Mouse (Mus musculus): ENCODE results near the gene Nfasc. TPM values are rescaled to one million over a fixed set of nuclear protein-coding genes. Genes with fewer than 3 reads are reported as not detected.
A peak's percentile ranks its signal among the peaks of the same experiment; 100 is the strongest.

Nfasc gene
- total and polyA plus RNA-seq, 3 experiments: 1.5 to 5.7 (median 3.9) TPM

DNA sequence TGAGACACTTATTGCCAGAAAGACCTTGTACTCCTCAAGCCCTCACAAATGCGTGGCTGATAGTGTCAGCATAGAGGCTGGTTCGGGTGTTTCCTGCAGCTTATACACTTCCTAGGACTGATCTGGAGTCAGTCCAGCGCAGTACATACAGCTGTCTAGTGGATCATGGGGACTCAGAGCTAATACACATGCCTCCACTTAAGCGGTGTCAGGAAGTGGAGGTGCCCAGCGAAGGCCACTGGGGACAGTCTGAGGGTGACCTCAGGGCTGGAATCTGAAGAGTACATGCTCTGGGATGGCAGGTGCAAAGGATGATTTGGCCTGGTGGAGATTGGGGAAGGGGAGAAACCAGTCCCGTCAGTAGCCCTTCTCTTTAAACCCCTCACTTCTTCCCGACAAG is 200.9 kb downstream of the Nfasc start:
- DNase-seq: no peak

DNA sequence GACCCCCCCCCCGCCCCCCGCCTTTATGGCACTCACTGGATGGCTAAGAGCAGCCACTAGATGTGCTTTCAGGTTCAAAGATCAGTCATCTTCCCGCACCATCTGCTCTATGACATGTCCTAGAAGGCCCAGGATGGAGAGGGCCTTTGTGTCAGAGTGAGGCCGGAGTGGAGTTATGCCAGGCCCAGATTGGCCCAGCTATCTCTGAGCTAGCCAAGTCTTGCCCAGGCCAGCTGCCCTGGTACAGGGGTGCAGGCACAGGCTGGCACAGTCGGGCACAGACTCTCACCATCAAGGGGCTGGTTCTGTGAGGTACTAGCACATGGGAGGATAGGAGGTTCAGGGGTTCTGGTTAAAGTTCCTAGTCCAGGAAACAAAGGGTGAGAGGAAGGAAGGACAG is 203.9 kb downstream of the Nfasc start:
- DNase-seq: no peak

DNA sequence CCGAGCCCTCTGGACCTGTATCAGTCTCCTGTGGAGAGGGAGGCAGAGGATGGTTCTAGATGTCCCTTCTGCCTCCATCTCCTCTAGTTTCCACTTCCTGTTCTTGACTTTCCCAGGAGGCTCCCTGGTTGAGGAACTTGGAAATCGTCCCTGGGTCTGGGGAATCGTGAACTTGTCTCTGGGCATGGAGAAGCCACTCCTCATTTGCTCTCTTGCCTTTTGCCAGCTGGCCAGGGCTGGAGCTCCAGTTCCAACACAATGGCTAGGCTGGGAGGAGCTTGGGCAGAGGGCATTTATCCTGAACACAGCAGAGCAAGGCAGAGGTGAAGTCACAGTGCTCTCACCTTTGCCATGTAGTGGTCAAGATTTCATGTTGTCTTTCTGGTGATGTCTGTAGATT is 205.2 kb downstream of the Nfasc start:
- DNase-seq: no peak

DNA sequence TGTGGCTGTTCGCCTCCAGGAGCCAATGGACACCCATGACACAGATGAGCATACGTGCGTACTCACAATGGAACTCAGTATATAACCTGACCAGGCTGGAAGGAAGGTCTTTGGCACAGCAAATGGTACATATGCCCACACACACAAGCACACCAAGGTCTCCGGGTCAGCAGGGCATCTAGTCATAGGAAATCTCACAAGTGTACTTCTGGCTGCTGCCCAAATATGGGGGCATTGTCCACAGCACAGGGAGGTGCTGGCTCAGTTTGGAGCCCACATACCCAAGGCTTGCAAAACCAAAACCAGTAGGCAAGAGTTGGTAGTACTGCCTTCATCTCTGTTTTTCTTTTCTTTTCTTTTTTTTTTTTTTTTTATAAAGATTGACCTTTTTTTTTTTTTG is 206.1 kb downstream of the Nfasc start:
- DNase-seq: no peak

DNA sequence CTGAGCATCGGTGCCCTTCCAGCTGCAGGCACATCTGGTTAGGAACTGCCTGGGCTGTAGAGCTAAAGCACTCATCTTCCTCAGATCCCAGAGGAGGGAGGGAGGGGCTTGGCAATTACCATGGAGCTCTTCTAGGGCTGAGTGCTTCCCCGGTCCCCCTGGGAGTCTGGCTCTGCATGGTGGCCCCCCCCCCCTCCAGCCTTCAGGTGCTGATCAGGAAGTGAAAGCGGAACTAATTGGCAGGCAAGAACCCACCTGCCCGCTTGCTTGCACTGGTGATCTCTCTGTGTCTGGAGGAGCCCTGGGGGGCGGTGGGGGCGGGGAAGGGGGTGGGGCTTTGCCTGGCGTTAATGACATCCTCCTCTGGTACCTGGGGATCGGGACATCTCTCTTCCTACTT is 207.8 kb downstream of the Nfasc start:
- DNase-seq: no peak

DNA sequence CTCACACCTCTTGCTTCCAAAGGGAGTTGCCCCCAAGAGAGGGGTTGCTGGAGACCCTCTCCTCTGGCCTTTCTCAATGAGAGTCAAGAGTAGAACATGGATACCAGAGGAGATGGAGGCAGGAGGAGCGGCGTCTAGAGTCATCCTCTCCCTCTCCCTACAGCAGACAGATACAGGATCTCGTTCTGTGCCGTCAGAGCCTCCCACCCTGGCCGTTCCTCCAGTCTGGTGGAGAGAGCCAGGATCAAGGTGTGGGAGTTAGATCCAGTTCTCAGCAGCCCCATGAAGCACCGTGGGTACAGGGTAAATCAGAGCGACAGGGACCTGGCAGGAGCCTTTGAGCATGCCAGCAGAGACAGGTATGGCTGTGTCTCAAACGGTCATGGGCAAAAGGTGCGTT is 209.1 kb downstream of the Nfasc start:
- no peak for DNase-seq

DNA sequence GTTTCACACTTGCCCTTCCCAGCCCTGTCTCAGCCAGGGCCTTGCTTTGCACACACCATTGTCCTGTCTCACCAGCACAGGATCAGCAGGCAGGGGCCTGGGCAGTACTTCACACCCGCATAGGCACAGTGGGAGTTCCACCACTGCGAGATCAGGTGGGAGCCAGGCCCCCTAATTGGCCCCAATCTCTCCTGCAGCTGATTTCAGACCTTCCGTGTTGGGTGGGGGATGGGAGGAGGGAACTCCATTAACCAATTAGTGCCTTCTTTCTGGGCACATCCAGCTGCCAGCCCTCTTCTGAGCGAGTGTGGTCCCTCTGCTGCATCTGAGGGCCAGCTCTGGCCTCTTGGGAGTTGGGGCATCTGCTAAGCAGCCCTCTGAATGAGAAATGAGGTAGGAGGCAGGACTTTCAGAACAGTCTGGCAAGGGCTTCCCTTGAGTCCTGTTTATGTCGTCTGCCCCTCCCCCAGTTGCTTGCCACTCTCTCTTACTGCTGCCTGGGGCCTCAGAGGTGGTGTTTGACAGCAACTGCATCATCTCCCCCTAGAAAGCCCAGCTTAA is 210.9 kb downstream of the Nfasc start:
- no peak for DNase-seq

DNA sequence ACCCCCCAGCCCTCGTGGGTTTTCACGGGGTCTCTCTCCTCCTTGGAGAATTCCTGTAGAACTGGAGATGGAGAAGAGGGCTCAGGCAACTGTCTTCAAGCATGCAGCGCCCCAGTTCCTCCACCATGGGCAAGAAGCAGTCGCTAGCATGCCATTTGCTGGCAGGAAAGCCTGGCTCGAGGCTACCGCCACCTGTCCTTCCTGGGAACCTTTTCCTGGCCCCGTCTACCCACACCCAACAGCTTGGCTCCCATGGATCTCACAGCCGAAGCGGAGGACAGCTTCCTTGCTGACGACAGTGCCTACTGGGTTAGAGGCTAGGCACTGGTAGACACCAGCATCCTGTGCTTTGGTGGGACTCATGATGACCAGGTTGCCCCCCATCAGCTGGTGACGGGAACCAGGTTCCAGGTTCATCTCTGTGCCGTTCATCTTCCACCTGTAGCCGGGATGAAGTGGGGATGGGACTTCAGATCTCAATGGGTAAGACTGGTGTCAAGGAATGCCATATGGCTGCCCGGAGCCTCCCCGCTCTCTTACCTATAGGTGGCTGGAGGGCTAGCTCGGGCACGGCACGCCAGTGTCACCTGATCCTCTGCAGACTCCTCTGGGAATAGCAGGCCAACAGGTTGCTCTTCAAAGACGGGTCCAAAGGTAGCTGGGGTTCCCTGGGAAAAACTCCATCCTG is 212.8 kb downstream of the Nfasc start:
- DNase-seq: no peak

DNA sequence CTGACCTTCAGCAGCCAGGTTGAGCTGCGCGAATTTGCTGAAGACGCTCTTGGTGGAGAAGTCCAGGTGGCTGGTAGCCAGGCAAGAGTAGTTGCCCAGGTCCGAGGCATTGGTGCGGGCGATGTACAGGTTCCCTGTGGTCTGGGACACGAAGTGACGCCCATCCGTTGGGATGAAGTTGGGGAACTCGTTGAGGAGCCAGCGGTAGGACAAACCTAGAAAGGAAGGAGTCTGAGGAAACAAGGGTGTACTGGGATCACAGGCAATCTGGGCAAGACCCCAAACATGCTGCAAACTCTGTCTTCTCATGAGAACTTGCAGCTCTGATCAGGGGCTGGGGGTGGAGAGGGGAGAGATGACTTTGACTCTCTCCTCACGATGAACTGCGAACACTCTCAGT is 213.5 kb downstream of the Nfasc start:
- no peak for DNase-seq

DNA sequence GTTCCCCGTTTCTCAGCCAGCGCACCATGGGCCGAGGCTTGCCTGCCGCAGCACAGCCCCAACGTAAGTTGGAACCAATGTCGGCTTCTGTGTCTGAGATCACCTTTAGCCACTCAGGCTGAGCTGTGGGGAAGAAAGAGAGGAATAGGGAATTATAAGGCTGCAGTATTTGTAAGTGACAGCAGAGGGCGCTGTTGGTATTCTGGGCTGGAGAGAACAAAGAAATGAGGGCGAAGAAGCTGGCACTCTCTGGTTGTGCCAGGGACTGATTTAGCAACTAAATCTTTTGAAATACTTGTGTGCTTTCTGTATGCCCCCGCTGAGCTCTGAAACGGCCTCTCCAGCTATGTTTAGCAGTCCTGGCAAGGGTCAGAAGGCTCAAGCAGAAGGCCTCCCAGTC is 215.8 kb downstream of the Nfasc start:
- DNase-seq: peak; percentile 60

DNA sequence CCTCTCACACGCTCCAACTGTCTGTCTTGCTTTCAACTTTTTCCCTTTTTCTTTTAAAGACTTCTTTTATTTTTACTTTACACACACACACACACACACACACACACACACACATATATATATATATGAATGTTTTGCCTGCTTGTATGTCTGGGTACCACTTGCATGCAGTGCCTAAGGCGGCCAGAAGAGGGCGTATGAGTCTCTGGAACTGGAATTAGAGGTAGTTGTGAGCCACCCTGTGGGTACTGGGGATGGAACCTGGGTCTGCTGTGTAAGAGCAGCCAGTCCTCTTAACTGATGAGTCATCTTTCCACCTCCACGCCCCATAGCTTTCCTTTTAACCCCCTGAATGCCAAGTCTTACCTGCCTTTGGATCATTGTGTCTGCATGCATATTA is 217.7 kb downstream of the Nfasc start:
- no peak for DNase-seq

DNA sequence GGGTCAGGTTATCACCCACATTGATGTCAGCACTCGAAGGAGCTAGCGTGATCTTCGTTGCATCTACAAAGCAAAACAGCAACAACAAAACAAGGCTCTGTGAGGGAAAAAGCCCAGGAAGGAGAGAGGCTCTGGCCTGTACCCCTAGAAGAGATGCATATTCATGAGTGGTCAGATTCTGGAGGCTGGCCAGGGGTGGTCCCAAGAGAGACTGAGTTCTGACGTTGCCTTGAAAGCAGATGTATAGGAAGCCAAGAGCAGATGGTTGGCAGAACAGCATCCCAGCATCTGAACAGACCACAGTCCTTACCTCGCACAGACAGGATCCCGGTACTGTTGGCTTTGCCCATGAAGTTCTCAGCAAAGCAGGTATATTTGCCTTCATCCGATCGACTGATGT is 218.5 kb downstream of the Nfasc start:
- DNase-seq: no peak

DNA sequence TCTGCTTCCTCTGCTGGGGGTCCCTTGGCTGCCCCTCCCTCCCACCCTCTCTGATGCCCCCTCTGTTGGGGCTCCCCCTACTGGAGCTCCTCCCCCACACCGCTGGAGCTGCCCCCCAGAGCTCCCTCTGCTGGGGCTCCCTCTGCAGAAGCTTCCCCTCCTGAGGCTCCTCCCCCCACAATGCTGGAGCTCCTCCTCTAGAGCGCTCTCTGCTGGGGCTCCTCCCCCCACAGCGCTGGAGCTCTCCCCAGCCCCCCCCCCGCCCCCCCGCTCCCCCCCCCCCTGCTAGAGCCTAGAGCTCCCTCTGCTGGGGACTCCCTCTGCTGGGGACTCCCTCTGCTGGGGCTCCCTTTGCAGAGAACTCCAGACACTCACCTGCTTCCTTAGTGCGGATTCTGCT is 220.8 kb downstream of the Nfasc start:
- DNase-seq: peak; percentile 67

DNA sequence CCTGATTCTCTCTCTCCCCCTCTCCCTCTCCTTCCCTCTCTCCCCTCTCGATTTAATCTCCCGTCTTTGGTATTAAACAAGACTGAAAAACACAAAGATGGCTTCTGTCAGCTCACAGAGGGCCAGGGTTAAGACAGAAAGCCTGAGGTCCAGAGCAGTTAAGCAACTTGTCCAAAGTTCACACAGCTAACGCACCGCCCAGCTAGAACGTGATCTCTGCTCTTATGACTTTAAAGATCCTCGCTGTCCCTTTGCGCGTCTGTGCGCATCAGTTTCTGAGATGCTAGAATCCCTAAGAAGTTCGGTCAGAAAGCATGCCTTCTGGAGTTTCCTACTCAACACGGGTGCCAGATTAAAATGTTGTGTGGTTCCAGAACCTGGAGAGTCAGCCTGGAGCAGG is 221.9 kb downstream of the Nfasc start:
- no peak for DNase-seq

DNA sequence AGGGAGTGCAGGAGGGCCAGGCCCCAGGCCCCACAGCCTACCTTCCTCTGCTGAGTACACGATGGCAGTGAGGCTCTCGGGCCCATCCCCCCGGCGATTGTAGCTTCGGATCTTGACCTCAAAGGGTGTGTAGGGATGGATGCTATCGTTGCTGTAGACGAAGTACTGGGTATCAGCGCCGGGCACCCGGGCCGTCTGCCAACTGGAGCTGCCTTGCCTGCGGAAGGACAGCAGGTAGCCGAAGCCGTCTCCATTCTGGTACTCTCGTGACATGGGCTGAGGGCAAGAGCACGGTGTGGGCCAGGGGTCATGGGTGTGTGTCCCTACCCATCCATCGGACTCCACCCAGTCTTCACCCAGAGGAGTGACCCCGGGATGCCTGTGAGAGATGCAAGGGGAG is 223.0 kb downstream of the Nfasc start:
- no peak for DNase-seq

DNA sequence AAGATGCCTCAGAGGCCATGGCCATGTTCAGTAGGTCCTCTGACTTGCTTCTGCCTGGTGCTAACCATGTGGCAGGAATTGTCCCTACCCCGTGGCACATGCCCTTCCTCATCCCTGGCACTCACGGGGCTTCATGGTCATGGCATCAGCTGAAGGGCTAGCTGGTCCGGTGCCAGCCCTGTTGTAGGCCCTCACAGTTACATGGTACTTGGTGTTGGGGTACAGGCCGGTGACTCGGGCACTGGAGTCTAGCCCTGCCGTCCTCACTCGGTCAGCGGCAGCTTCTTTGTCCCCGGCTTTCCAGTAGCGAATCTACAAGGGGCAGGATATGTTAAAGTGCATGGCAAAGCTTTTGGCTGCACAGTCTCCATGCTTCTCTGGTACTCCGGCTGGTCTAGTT is 224.8 kb downstream of the Nfasc start:
- no peak for DNase-seq

DNA sequence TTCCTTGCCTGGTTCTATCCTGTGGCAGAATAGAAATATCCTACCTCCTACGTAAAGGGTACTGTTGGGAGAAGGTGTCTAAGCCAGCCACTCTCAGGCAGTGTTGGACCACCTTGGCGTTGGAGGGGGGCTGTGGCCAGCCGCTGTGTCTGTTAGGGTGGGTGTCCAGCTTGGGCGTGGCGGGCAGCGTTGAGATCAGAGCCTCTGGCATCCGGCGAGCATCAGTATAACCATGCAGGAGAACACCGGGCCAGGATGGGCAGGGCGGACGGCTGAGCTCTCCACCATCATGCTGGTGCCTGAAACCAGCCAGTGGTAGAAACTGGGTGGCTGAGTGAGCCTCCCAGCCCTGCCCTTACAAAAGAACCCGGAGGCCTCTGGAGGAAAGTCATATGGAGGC is 226.3 kb downstream of the Nfasc start:
- no peak for DNase-seq

Other genes starting within 250 kb of the Nfasc start
- gene Tmem81, start 235.6 kb downstream of the Nfasc start, total RNA-seq (2021): 1 to 10 TPM; 3.3 to 5.4 TPM
- 1.5 and 1.7 TPM in 2 replicates for gene Tmem81, start 235.6 kb downstream of the Nfasc start, polyA plus RNA-seq (2012; rRNA removed)
- not detected for gene Cntn2, start 198.5 kb downstream of the Nfasc start, total RNA-seq (2021)
- gene Cntn2, start 198.5 kb downstream of the Nfasc start, polyA plus RNA-seq (2012; rRNA removed): 0.07 and 0.22 TPM in 2 replicates
- 10 to 100 TPM in 1 of 2 experiments, 1 to 10 TPM in 1; 5.3 to 25.9 TPM for gene Lrrn2, start 138.5 kb upstream of the Nfasc start, total RNA-seq (2021)
- gene Lrrn2, start 138.5 kb upstream of the Nfasc start, polyA plus RNA-seq (2012; rRNA removed): 15.4 and 18.2 TPM in 2 replicates